Mouse (Mus musculus) mature B cell (primary cell): ENCODE results near the gene Rnf212b.

Source experiments
- in situ Hi-C: fragments of 300-500 bp; cut with MboI; formaldehyde crosslinking; loops from 2 replicates; pipeline ENCODE4 v1.14.3; 2019

Gene Rnf212b

GRCm38 (mm10) chr14:54796760-54797159 is 17.2 kb upstream of the Rnf212b start:
- in situ Hi-C loops, result no loop called here

DNA sequence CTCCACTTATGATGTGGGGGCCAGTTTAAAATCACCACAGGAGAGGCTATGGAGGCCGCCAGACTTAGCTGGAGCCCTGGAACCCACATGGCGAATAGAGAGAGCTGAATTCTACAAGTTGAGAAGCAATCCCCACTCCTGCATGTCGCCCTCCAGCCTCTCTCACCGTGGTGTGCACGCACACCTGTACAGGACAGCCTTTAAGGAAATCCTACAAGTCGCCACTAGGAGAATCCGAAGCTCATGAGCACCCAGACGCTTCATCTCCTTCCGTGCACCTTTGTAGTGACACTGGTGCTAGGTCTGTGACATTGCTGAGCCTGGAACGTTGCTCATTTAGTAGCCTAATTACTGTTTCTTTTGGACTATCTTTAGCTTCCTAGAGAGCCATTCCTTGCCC is 14.3 kb upstream of the Rnf212b start:
- in situ Hi-C loops, result no loop called here

DNA sequence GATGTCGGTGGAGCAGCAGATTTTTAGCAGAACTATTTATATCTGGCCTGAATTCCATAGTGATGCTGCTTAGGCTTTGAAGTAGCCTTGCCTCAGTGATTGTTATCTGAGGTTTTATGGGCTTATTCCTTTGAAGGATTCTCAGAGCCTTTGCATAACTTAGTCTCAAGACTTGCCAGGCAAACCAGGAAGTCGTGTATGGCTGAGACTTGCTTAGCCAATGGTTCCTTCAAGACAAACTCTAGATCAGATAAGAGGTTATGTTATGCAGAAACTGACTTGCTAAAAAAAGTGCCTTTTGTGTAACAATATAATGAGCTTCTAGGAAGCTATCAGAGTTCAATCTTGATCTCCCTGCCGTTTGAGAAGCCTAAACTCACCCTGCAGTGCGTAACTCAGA is 11.5 kb upstream of the Rnf212b start:
- in situ Hi-C loops, result no loop called here

DNA sequence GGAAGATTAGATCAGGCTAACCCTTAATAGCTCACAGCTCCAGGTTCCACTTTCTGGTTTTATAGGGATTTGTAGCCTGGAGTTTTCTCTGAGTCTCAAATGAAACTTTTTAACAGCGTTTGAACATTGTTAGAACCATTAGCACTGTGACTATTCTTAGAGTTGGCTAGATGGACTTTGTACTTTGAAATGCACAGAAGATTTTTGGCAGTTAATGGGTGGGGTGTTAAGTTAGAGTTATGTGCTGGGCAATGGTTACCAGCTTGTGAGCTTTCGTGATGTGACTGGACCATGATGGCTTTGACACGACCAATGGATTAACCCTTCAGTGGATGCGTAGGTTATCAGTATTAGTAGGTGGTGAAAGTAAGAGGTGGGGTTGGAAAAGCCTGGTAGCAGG is 7.8 kb upstream of the Rnf212b start:
- in situ Hi-C loops, result no loop called here

GRCm38 (mm10) chr14:54808718-54809667 is 4.9 kb upstream of the Rnf212b start:
- in situ Hi-C loops, result no loop called here

- in situ Hi-C loops, result no loop called here
Measured at GRCm38 (mm10) chr14:54809668-54810033, 4.3 kb upstream of the Rnf212b start.

DNA sequence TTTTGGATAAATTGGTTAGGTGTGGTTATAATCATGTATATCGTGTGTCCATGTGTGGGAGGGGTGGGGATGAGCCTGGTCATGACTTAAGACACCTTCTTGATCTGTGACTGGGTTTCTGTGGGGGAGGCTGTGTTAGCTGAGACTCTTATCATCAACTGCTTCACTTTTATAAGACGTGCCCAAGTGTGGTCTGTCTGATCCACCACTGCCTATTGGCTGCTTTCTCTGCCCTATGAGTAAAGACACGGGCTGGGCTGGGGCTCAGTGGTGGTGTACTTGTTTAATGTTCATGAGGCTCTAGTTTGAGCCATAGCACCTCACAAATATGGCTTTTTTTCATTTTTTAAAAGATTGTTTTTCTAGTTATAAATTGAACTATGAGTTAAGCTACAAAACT is 1.8 kb downstream of the Rnf212b start:
- in situ Hi-C loops, result no loop called here

- in situ Hi-C loops, result no loop called here
Measured at GRCm38 (mm10) chr14:54817791-54818190, 3.9 kb downstream of the Rnf212b start.

DNA sequence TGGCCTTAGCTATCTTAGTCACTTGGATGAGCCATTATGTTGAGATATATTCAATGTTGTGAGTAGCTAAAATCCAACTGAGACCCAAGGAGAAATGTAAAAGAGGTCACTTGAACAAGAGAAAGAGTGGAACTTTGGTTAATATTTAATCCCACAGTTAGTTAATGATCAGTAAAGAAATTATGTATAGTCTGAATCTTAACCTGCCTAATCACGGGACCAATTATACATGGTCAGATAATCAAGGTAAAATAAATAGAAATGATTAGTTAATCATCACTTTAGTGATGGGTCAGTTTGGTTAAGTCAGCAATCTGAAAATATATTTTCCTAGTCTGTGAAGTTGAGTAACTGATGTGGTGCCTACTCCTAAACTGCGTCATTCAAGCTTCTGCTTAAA is 8.4 kb downstream of the Rnf212b start:
- in situ Hi-C loops, result no loop called here

- in situ Hi-C loops, result no loop called here
Measured at GRCm38 (mm10) chr14:54823716-54824115, 9.8 kb downstream of the Rnf212b start.

DNA sequence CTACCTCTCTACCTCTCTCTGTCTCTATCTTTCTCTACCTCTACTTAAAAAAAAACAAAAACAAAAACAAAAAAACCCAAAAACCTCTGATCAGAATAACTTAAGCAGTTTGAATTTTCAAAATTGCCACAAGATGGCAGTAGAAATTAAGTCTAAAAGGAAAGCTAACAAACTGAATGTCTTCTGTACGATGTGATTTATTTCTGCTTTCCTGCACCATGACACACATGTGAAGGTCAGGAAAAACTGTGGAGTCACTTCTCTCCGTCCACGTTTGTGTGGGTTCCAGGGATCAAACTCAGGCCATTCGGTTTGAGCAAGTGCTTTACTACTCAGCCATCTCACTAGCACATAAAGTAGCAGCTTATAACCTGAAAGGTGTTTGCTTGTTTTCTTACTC is 29.5 kb downstream of the Rnf212b start:
- in situ Hi-C loops, result no loop called here

DNA sequence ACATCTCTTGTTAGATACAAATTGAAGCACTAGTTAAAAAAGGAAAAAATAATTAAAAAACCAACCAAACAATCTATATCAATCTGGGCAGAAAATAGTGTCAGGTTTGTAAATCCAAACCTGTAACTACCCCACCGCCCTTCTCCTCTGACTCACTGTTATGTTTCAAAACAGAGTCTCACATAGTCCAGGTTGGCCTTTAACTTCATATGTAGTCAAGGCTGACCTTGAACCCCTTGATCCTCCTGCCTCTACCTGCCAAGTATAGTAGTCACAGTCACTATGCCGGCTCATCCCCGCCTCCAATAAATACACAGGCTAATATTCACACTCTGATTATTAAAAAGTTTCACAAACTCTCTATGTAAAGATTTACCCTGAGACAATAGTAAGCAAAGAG is 41.8 kb downstream of the Rnf212b start:
- in situ Hi-C loops, result no loop called here

- in situ Hi-C loops, result no loop called here
Measured at GRCm38 (mm10) chr14:54856703-54857102, 42.8 kb downstream of the Rnf212b start.

GRCm38 (mm10) chr14:54857891-54858290 is 44.0 kb downstream of the Rnf212b start:
- in situ Hi-C loops, result no loop called here

- in situ Hi-C loops, result no loop called here
Measured at GRCm38 (mm10) chr14:54860511-54860910, 46.6 kb downstream of the Rnf212b start.

DNA sequence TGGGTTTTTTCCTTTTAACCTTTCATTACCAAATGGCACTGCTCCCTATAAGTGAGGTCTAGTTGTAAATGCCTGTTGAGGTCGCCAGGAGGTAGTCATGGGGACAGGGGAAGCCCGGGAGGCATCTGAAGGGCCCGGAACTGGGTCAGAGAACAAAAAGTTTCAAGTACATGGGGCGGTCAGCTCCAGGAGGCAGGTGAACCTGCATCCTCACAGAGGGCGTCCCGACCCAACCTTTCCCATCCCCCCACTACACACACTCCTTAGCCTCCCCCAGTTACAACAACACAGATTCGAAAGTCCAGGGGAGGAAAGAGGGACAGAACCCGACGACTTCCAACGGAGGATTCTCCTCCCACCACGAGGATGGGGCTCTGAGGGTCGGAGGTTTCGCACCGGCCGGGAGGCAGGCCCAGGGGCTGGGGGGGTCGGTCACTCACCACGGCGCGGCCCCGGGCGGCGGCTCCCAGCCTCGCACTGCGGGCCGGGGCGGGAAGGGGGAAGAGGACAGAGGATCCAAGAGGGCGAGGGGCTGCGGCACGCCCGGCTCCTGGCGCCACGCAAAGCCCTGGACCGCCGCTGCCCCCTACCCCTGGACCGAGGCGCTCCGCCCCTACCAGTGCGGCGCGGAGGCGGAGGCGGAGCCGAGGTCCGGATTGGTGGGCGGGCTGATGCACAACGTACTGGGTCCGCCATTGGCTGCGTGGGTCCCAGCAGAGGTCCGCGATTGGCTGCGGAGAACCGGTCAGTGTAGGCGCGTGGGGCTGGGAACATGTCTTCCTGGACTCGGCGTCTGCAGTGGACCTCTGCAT is 49.8 kb downstream of the Rnf212b start:
- in situ Hi-C loops, result no loop called here

- in situ Hi-C loops, result no loop called here
Measured at GRCm38 (mm10) chr14:54864313-54865036, 50.5 kb downstream of the Rnf212b start.

- in situ Hi-C loops, result no loop called here
Measured at GRCm38 (mm10) chr14:54865626-54866025, 51.7 kb downstream of the Rnf212b start.

GRCm38 (mm10) chr14:54866268-54866667 is 52.3 kb downstream of the Rnf212b start:
- in situ Hi-C loops, result no loop called here

- in situ Hi-C loops, result no loop called here
Measured at GRCm38 (mm10) chr14:54866936-54867335, 53.0 kb downstream of the Rnf212b start.

DNA sequence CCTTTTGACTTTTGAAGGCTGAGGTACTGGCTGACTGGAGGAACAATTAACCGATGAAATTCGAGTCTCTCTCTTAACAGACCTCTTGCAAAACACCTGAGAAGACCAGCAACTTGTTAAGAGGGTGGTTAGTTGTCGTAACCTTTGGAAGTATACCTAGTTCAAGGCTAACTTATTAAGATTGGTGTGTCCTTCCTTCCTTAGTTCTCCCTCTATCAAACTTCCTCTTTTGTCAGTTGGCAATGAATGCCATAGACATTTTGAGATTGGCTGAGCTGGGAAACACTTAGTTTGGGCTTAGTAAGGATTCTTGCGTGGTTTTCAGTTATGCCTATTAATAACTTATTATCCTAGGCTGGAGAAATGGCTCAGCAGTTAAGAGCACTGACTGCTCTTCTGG is 54.1 kb downstream of the Rnf212b start:
- in situ Hi-C loops, result no loop called here

- in situ Hi-C loops, result no loop called here
Measured at GRCm38 (mm10) chr14:54870861-54871260, 56.9 kb downstream of the Rnf212b start, which contains the start of gene Homez. Gene Homez, minus strand, starts transcription at chr14:54870961.
